Mouse (Mus musculus) midbrain, embryonic 15.5 days (tissue): Measurements from ENCODE around the gene Ipo9. TPM values are rescaled to one million over a fixed set of nuclear protein-coding genes. Genes with fewer than 3 reads are reported as not detected.

ENCODE experiments used
- ATAC-seq: fragments of 200-750 bp; cut with Nextera tagmentation; replicated peaks from 2 replicates; pipeline ENCODE4 v1.8.0; 2017; ENCODE audit warnings: moderate TSS enrichment
- H3K27ac ChIP-seq: fragments of 300-500 bp; sonication (generic); 2 replicates; pipeline ENCODE4 v1.5.1; 2015; ENCODE audit warnings: mild to moderate bottlenecking, inconsistent platforms
- H3K27me3 ChIP-seq: fragments of 300-500 bp; sonication (generic); replicated peaks from 2 replicates; pipeline ENCODE4 v1.6.1; 2015; ENCODE audit warnings: inconsistent platforms
- H3K36me3 ChIP-seq: fragments of 300-500 bp; sonication (generic); replicated peaks from 2 replicates; pipeline ENCODE4 v1.6.1; 2015; ENCODE audit warnings: inconsistent platforms
- H3K4me1 ChIP-seq: fragments of 300-500 bp; sonication (generic); 2 replicates; pipeline ENCODE4 v1.6.1; 2015; ENCODE audit warnings: inconsistent platforms
- H3K4me2 ChIP-seq: fragments of 300-500 bp; sonication (generic); 2 replicates; pipeline ENCODE4 v1.6.1; 2015; ENCODE audit warnings: inconsistent platforms, mild to moderate bottlenecking, moderate library complexity
- H3K4me3 ChIP-seq: fragments of 300-500 bp; sonication (generic); 2 replicates; pipeline ENCODE4 v1.5.1; 2015; ENCODE audit warnings: mild to moderate bottlenecking, inconsistent platforms
- H3K9ac ChIP-seq: fragments of 300-500 bp; sonication (generic); 2 replicates; pipeline ENCODE4 v1.6.1; 2015; ENCODE audit warnings: mild to moderate bottlenecking, inconsistent platforms
- H3K9me3 ChIP-seq: fragments of 300-500 bp; sonication (generic); 2 replicates; pipeline ENCODE4 v1.6.1; 2016; ENCODE audit warnings: inconsistent platforms
- WGBS: fragments of 180-500 bp; shearing (Covaris S2); methylation state at CpG from one replicate; pipeline ENCODE4 v1.1.7; 2015; ENCODE audit warnings: mixed read lengths; 5-methylcytosine and 5-hydroxymethylcytosine counted together
- polyA plus RNA-seq: library from polyadenylated mRNA; unstranded; fragments of >200 nt; fragmentation: Nextera tagmentation; extraction: Ambion mirVana; gene quantifications from 2 replicates; pipeline ENCODE4 v1.2.1, GENCODE M21; 2015

Gene Ipo9
- polyA plus RNA-seq = 119 and 121 TPM in 2 replicates

DNA sequence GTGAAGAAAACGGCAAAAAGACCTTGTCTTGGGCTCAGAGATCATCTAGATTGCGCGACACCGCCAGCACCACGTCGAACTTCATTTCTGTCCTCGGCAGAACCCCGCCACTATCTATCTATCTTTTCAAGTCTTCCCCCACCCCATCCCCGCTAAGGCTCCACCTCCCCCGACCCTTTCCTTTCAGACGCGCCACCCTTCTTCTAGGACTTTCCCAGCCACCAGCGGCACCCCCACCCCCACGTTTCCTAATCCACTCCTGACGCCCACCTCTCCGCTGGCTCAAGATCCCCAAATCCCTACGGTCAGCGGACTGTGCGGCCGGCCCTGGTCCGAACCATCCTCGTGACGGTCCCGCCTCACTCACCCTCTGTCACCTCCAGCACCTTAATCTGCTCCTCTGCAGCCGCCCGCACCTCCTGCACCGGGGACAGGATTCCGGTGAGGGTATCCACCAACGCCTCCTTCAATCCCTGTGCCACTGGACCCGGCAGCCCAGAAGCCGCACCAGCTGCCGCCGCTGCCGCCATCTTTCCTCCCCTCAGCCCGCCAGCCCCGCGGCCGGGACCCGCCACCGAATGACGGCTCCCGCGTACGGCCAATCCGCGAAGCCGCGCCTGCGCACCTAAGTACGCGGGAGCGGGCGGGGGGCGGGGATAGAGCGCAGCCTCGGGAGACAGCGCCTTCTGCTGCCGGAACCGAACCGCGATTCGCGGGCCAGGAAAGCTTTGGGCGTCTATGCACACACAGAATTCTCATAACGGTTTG lies at the start of gene Ipo9:
TSS of gene Ipo9 (minus strand) at position 599 of the 768 bp plus-strand sequence.
- Histone ChIP-seq H3K4me2 (peak within 1 kb of the TSS; percentile 74), H3K9ac (peak within 1 kb of the TSS; percentile 89), H3K27me3 (no peaks in the 10 kb centered on the region), H3K9me3 (no peaks in the 10 kb centered on the region), H3K4me3 (peak within 1 kb of the TSS; percentile 94), H3K27ac (peak within 1 kb of the TSS; percentile 93), H3K4me1 (peaks cover 32% of the 10 kb centered on the region), H3K36me3 (peaks cover 4% of the 10 kb centered on the region; the same call in 1 of the 2 replicates)
- peak; percentile 96 for ATAC-seq
- under 1% methylated on average over 65 of the region's 65 CpGs for WGBS

DNA sequence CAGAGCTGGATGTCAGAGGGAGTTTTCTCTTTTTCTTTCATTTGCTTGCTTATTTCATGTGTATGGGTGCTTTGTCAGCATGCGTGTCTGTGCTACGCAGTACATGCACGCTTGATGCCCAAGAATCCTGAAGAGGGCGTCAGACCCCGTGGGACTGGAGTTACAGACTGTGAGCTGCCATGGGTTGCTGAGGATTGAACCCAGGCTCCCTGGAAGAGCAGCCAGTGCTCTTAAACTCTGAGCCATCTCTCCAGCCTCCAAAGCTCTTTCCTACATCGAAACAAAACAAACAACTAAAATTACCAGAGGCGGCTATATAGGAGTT lies 45.2 kb upstream of the Ipo9 start:
- H3K27me3 ChIP-seq = no peaks in the 10 kb centered on the region
- WGBS = 85% methylated on average over 7 of the region's 7 CpGs
- ATAC-seq = no peak
- H3K9me3 ChIP-seq = no peaks in the 10 kb centered on the region
- H3K4me2 ChIP-seq = no peak overlapping the region
- no peak overlapping the region for H3K9ac ChIP-seq
- H3K4me3 ChIP-seq = no peak overlapping the region
- peaks cover 16% of the 10 kb centered on the region; the same call in 1 of the 2 replicates for H3K36me3 ChIP-seq
- no peaks in the 10 kb centered on the region for H3K4me1 ChIP-seq
- no peak overlapping the region; the same call in 1 of the 2 replicates for H3K27ac ChIP-seq

DNA sequence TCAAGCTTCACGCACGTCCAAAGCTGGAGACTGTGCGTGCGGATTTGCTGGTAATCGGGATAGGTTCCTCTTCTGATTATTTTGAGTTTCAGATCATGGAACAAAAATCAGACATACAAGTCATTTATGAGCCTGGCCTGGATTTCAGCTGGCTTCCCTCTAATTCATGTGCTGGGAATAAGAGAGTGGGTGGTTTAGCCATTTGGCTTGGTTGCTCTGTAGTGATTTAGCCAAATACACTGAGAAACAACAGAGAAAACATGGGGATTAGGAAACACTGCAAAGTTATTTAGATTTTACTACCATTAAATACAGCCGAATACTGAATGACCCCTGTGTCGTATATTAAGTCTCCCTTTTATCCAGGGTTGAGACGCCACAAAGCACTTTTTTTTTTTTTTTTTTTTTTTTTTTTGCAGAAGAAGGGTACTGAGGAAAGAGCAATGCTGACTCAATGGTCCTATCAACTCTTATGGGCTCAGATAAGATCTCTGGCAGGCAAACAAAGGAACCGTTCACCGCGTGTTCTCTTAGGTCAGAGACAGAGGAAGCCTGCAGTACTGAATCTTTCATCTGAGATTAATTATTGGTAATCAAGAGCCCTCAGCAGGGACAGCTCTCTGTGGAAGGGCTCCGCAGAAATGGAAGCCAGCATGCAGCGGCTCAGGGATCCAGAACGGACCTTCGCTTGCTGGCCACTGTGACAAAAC lies 44.7 kb upstream of the Ipo9 start:
- no peak for ATAC-seq
- Histone ChIP-seq H3K4me2 (no peak overlapping the region), H3K9ac (no peak overlapping the region), H3K4me3 (no peak overlapping the region), H3K27ac (no peak overlapping the region; the same call in 1 of the 2 replicates), H3K36me3 (peaks cover 21% of the 10 kb centered on the region), H3K9me3 (no peaks in the 10 kb centered on the region), H3K4me1 (no peaks in the 10 kb centered on the region), H3K27me3 (no peaks in the 10 kb centered on the region)
- 61% methylated on average over 15 of the region's 15 CpGs for WGBS

DNA sequence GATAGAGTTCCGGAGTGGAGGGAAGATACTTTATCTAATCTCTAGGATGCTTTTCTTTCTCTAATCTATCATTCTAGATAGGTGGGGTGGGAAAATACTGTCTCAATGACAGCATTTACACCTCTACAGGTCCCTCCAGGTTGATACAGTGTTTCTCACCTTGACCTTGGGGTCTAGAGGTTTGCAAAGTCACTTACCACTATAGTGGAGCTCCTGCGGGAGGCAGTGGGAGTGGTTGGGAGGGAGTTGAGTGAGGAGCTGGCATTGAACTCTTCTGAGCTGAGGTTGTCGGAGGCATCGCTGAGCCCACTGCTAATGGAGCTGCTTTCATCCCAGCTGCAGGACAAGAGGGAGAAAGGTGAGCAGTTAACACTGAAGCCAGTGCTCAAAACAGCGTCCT lies 42.2 kb upstream of the Ipo9 start:
- H3K9me3 ChIP-seq = no peaks in the 10 kb centered on the region
- peaks cover 37% of the 10 kb centered on the region for H3K36me3 ChIP-seq
- 82% methylated on average over 5 of the region's 5 CpGs for WGBS
- H3K4me1 ChIP-seq = no peaks in the 10 kb centered on the region
- no peak overlapping the region for H3K27ac ChIP-seq
- H3K9ac ChIP-seq = no peak overlapping the region
- no peak for ATAC-seq
- H3K4me3 ChIP-seq = no peak overlapping the region
- no peak overlapping the region for H3K4me2 ChIP-seq
- no peaks in the 10 kb centered on the region for H3K27me3 ChIP-seq

DNA sequence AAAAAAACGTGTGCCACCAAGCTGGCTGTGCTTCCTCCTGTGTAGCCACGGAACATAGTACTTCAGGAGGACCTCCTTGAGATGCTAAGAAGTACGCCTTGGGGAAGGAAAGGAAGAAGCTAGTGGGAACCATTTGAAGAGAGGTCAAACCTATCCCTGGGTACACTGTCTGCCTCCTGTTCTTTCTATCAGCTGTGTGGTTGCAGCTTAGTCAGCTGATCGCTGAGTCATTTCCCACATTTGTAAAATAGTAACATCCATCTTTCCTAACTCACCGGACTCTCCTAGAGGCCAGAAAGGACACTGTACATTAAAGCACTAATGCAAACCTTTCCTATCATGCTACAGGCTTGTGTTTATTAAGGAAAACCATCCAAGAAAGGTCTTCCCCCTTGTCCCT lies 41.4 kb upstream of the Ipo9 start:
- Histone ChIP-seq H3K27ac (no peak overlapping the region), H3K9me3 (no peaks in the 10 kb centered on the region), H3K4me2 (no peak overlapping the region), H3K9ac (no peak overlapping the region), H3K27me3 (no peaks in the 10 kb centered on the region), H3K4me1 (no peaks in the 10 kb centered on the region), H3K4me3 (no peak overlapping the region), H3K36me3 (peaks cover 43% of the 10 kb centered on the region)
- ATAC-seq = no peak
- 84% methylated on average over 5 of the region's 5 CpGs for WGBS

DNA sequence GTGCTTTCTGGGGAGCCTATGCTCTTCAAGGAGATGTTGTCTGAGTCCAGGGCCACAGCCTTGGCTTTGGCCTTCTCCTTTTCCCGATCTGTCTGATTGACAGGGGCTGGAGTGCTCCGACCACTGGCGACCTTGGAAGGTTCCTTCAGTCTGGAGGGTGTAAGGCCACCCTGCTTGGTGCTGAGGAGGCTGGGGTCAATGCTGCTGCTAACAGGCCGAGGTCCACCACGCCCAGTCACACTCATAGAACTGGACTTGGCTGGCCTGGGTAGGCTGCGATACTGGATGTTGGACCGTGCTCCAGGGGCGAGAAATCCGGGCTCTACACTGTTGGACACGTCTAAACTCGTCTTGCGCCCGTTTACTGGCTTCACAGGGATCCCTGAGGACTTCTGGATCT lies 40.2 kb upstream of the Ipo9 start:
- Histone ChIP-seq H3K27ac (no peak overlapping the region), H3K4me3 (no peak overlapping the region), H3K27me3 (no peaks in the 10 kb centered on the region), H3K9me3 (no peaks in the 10 kb centered on the region), H3K36me3 (peaks cover 55% of the 10 kb centered on the region), H3K9ac (no peak overlapping the region), H3K4me1 (no peaks in the 10 kb centered on the region), H3K4me2 (no peak overlapping the region)
- whole genome bisulfite sequencing = 93% methylated on average over 13 of the region's 13 CpGs
- ATAC-seq = no peak

DNA sequence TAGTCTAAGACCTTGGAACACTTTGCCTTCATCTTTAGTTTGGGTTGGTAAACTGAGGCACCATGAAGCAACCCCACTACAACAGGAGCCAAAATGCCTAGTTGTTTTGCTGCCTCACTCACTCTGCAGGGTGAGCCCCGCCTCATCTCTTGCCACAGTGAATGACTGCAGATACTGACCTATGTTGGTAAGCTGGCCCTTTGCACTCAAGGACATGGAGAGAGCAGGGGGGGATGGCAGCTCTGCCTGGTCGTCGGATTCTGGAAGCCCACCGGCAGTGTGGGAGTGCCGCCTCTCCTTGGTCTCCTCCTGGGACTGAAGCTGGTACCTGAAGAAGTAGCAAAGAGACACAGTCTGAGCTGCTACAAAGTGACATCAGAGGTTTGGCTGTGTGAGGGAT lies 37.2 kb upstream of the Ipo9 start:
- Histone ChIP-seq H3K27ac (no peak overlapping the region), H3K4me1 (no peaks in the 10 kb centered on the region), H3K9me3 (no peaks in the 10 kb centered on the region), H3K36me3 (peaks cover 65% of the 10 kb centered on the region), H3K4me2 (no peak overlapping the region), H3K27me3 (no peaks in the 10 kb centered on the region), H3K4me3 (no peak overlapping the region), H3K9ac (no peak overlapping the region)
- WGBS = 95% methylated on average over 5 of the region's 5 CpGs
- no peak for ATAC-seq

DNA sequence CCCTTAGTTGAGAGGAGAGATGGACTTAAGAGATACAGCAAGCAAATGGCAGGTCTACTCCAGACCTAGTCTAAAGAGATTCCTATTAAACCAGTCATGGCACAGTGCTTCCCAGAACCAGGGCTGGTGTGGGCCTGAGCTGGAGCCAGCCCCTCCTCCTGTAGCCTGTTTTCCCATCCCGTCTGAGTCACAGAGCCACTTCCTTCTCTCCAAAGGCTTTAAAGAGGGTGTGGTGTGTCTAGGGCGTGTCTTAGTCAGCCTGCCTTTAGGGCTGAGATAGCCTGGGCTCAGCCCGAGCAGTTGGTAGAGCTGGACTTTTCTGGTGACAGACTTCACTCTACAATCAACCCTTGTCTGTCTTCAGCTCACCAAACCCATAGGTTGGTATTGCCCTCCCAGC lies 36.6 kb upstream of the Ipo9 start:
- H3K36me3 ChIP-seq = peaks cover 65% of the 10 kb centered on the region
- no peaks in the 10 kb centered on the region for H3K4me1 ChIP-seq
- H3K27me3 ChIP-seq = no peaks in the 10 kb centered on the region
- 79% methylated on average over 3 of the region's 3 CpGs for WGBS
- no peak overlapping the region for H3K4me3 ChIP-seq
- no peak overlapping the region for H3K27ac ChIP-seq
- no peak overlapping the region for H3K4me2 ChIP-seq
- H3K9me3 ChIP-seq = no peaks in the 10 kb centered on the region
- H3K9ac ChIP-seq = no peak overlapping the region
- ATAC-seq = no peak

DNA sequence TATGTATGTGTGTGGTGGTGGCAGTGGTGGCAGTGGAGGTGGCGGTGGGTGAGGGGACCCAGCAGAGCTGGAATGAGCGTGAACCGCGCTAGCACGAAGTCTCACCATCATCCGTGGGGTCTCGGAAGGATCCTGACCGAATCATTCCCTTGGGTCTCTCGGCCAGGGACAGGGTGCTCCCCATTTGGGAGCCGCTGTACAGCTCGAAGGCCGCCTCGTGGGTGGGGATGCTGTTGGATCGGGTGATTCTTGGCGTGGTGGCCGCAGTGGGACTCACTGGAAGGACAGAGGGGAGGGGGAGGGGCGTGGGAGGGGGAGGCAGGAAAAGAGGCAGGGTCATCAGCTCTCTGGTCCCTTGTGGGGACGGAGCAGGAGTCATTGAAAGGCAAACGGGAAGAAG lies 35.4 kb upstream of the Ipo9 start:
- H3K9ac ChIP-seq = no peak overlapping the region
- H3K4me2 ChIP-seq = no peak overlapping the region
- H3K4me1 ChIP-seq = no peaks in the 10 kb centered on the region
- H3K9me3 ChIP-seq = no peaks in the 10 kb centered on the region
- H3K4me3 ChIP-seq = no peak overlapping the region
- H3K27ac ChIP-seq = no peak overlapping the region
- no peaks in the 10 kb centered on the region for H3K27me3 ChIP-seq
- WGBS = 92% methylated on average over 19 of the region's 19 CpGs
- H3K36me3 ChIP-seq = peaks cover 56% of the 10 kb centered on the region
- no peak for ATAC-seq

DNA sequence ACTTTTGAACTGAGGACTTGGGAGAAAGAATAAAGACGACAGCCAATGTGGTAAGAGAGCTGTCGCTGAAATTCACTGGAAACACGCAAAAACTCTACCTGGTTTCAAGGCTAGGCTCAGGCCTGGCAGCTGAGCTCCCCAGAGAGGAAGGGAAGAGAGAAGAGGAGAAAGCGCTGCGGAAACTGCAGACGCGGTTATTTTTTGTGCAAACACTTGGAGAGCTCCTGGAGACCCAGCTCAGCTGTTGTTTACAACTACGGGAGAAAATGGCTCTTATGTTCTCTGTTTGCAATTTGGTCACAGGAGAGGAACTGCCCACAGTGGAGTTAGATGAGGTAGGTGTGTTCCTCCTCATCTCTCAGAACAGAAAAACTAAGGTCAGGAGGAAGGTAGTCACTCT lies 32.4 kb upstream of the Ipo9 start:
- Histone ChIP-seq H3K4me1 (no peaks in the 10 kb centered on the region), H3K36me3 (peaks cover 56% of the 10 kb centered on the region), H3K27me3 (no peaks in the 10 kb centered on the region), H3K27ac (no peak overlapping the region), H3K4me3 (no peak overlapping the region), H3K4me2 (no peak overlapping the region), H3K9ac (no peak overlapping the region), H3K9me3 (no peaks in the 10 kb centered on the region)
- 70% methylated on average over 8 of the region's 8 CpGs for WGBS
- no peak for ATAC-seq

DNA sequence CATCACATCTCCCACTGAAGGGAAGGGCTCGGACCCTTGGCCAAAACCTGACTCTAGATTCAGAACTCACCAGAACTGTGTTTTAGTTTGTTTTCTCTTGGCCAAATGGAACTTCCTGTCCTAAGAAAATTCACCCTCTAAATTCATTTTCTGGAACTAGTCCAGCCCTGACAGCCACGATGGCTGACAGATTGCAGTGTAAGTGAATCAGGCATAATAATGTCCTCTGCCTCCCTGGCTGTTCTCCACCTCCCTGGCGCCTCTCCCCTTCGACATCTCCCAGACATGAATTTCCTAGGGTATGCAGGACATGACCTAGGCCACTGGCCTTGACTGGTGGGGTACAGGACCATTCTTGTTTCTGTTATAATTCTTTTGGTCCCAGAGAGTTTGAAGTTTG lies 32.0 kb upstream of the Ipo9 start:
- Histone ChIP-seq H3K27ac (no peak overlapping the region), H3K4me2 (no peak overlapping the region), H3K9me3 (no peaks in the 10 kb centered on the region), H3K4me3 (no peak overlapping the region), H3K4me1 (no peaks in the 10 kb centered on the region), H3K36me3 (peaks cover 54% of the 10 kb centered on the region), H3K27me3 (no peaks in the 10 kb centered on the region), H3K9ac (no peak overlapping the region)
- WGBS = 76% methylated on average over 4 of the region's 4 CpGs
- ATAC-seq = no peak

DNA sequence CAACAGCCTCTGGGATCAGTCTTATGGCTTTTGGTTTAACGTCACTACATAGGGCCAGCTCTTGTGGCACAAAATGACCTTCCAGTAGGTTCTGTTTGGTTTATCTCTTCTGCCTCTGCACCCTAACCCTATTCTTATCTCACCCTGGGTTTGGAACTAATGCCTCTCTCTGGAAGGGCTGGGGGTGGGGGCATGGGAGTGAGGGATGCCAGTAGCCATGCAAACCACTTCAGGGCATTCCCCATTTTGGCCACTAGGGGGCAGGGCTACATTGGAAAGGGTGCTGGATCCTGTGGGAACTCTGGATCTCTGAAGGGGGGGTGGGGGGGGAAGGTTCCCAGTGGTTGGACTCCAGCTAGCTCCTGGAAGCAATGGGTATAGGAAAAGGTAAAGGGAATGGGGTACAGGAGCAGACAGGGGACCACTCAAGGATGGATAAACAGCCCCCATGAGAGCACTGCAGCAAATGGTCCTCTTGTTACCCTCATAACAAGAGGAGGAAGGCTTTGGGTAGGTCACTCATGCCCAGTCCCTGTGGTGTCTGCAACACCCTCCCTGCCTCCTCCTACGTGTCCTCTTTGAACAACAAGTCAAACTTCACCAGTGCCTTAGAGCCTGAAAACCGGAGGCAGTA lies 30.9 kb upstream of the Ipo9 start:
- Histone ChIP-seq H3K36me3 (peaks cover 55% of the 10 kb centered on the region), H3K27me3 (no peaks in the 10 kb centered on the region), H3K27ac (no peak overlapping the region), H3K4me2 (no peak overlapping the region), H3K4me3 (no peak overlapping the region), H3K4me1 (no peaks in the 10 kb centered on the region), H3K9ac (no peak overlapping the region), H3K9me3 (no peaks in the 10 kb centered on the region)
- ATAC-seq = peak; percentile 59
- WGBS = 82% methylated on average over 3 of the region's 3 CpGs
